Mouse (Mus musculus) forebrain, embryonic 12.5 days (tissue): Measurements from ENCODE around the gene Car5b. TPM values are rescaled to one million over a fixed set of nuclear protein-coding genes. Genes with fewer than 3 reads are reported as not detected.
A peak's percentile ranks its signal among the peaks of the same experiment; 100 is the strongest.

Source experiments
- ATAC-seq: fragments of 200-750 bp; cut with Nextera tagmentation; 2 replicates; pipeline ENCODE4 v1.8.0; 2017; ENCODE audit warnings: moderate TSS enrichment; ENCODE audit not compliant: low FRiP score
- H3K27ac ChIP-seq: fragments of 300-500 bp; sonication (generic); 2 replicates; pipeline ENCODE4 v1.5.1; 2016; ENCODE audit warnings: mild to moderate bottlenecking
- H3K27me3 ChIP-seq: fragments of 300-500 bp; sonication (generic); 2 replicates; pipeline ENCODE4 v1.6.1; 2016; ENCODE audit warnings: mild to moderate bottlenecking
- H3K36me3 ChIP-seq: fragments of 300-500 bp; sonication (generic); replicated peaks from 2 replicates; pipeline ENCODE4 v1.6.1; 2016; ENCODE audit warnings: mild to moderate bottlenecking
- H3K4me1 ChIP-seq: fragments of 300-500 bp; sonication (generic); 2 replicates; pipeline ENCODE4 v1.6.1; 2016
- H3K4me2 ChIP-seq: fragments of 300-500 bp; sonication (generic); 2 replicates; pipeline ENCODE4 v1.6.1; 2016; ENCODE audit warnings: mild to moderate bottlenecking, moderate library complexity
- H3K4me3 ChIP-seq: fragments of 300-500 bp; sonication (generic); replicated peaks from 2 replicates; pipeline ENCODE4 v1.5.1; 2016; ENCODE audit warnings: mild to moderate bottlenecking
- H3K9ac ChIP-seq: fragments of 300-500 bp; sonication (generic); 2 replicates; pipeline ENCODE4 v1.6.1; 2016; ENCODE audit warnings: mild to moderate bottlenecking
- H3K9me3 ChIP-seq: fragments of 300-500 bp; sonication (generic); 2 replicates; pipeline ENCODE4 v1.6.1; 2016
- WGBS: fragments of 180-500 bp; shearing (Covaris S2); methylation state at CpG from one replicate; pipeline ENCODE4 v1.1.7; 2016; 5-methylcytosine and 5-hydroxymethylcytosine counted together
- polyA plus RNA-seq: library from polyadenylated mRNA; unstranded; fragments of >200 nt; fragmentation: Nextera tagmentation; extraction: Ambion mirVana; gene quantifications from 2 replicates; pipeline ENCODE4 v1.2.1, GENCODE M21; 2016

Car5b gene
- polyA plus RNA-seq, 1 experiment from 2014 or later: 0.19 TPM

- no peaks in the 10 kb centered on the region for H3K36me3 ChIP-seq
- no peaks in the 10 kb centered on the region for H3K9me3 ChIP-seq
- no peak overlapping the region for H3K4me2 ChIP-seq
- H3K4me3 ChIP-seq: no peak overlapping the region
- H3K4me1 ChIP-seq: no peaks in the 10 kb centered on the region; the same call in 1 of the 2 replicates
- no peak overlapping the region for H3K27ac ChIP-seq
- H3K27me3 ChIP-seq: 0 out of 2 replicates have a peak, but pooled peaks cover 12% of the 10 kb centered on the region
- no peak for ATAC-seq
- H3K9ac ChIP-seq: no peak overlapping the region
- WGBS: 87% methylated on average over 7 of the region's 7 CpGs
Measured at GRCm38 (mm10) chrX:164032526-164032925, 4.7 kb upstream of the Car5b start.

GRCm38 (mm10) chrX:164015636-164016035 lies 12.2 kb downstream of the Car5b start:
- H3K4me3 ChIP-seq: no peak overlapping the region
- no peak overlapping the region for H3K9ac ChIP-seq
- H3K4me1 ChIP-seq: no peaks in the 10 kb centered on the region

GRCm38 (mm10) chrX:164014956-164015355 lies 12.8 kb downstream of the Car5b start:
- peaks cover 7% of the 10 kb centered on the region; the same call in 1 of the 2 replicates for H3K27me3 ChIP-seq
- no peak overlapping the region for H3K4me3 ChIP-seq

More at GRCm38 (mm10) chrX:164015636-164016035, 12.2 kb downstream of the Car5b start:
- Histone ChIP-seq H3K36me3 (no peaks in the 10 kb centered on the region), H3K4me2 (no peak overlapping the region), H3K27ac (no peak overlapping the region), H3K27me3 (peaks cover 7% of the 10 kb centered on the region; the same call in 1 of the 2 replicates), H3K9me3 (no peaks in the 10 kb centered on the region)
- ATAC-seq: no peak
- WGBS: 92% methylated on average over 3 of the region's 3 CpGs

GRCm38 (mm10) chrX:164013318-164013717 lies 14.5 kb downstream of the Car5b start:
- Histone ChIP-seq H3K27ac (no peak overlapping the region), H3K4me2 (no peak overlapping the region), H3K9me3 (no peaks in the 10 kb centered on the region), H3K4me3 (no peak overlapping the region), H3K9ac (no peak overlapping the region), H3K27me3 (peaks cover 7% of the 10 kb centered on the region; the same call in 1 of the 2 replicates), H3K4me1 (no peaks in the 10 kb centered on the region), H3K36me3 (no peaks in the 10 kb centered on the region)
- 70% methylated on average over 2 of the region's 2 CpGs for WGBS
- ATAC-seq: no peak

More at GRCm38 (mm10) chrX:164014956-164015355, 12.8 kb downstream of the Car5b start:
- no peak overlapping the region for H3K9ac ChIP-seq
- ATAC-seq: no peak
- 74% methylated on average over 4 of the region's 4 CpGs for WGBS
- H3K4me1 ChIP-seq: no peaks in the 10 kb centered on the region
- no peaks in the 10 kb centered on the region for H3K36me3 ChIP-seq
- H3K4me2 ChIP-seq: no peak overlapping the region
- H3K9me3 ChIP-seq: no peaks in the 10 kb centered on the region
- H3K27ac ChIP-seq: no peak overlapping the region

- H3K4me3 ChIP-seq: no peak overlapping the region
- no peak overlapping the region for H3K27ac ChIP-seq
- peak; percentile 79; the same call in 1 of the 2 replicates for ATAC-seq
- no peaks in the 10 kb centered on the region for H3K4me1 ChIP-seq
- WGBS: 36% methylated on average over 2 of the region's 2 CpGs
- H3K4me2 ChIP-seq: no peak overlapping the region
- 0 out of 2 replicates have a peak, but pooled peaks cover 2% of the 10 kb centered on the region for H3K27me3 ChIP-seq
- H3K36me3 ChIP-seq: no peaks in the 10 kb centered on the region
- H3K9me3 ChIP-seq: no peaks in the 10 kb centered on the region
- H3K9ac ChIP-seq: no peak overlapping the region
Measured at GRCm38 (mm10) chrX:164004809-164005208, 23.0 kb downstream of the Car5b start.

- Histone ChIP-seq H3K27ac (no peak overlapping the region), H3K4me3 (no peak overlapping the region), H3K36me3 (no peaks in the 10 kb centered on the region), H3K4me2 (no peak overlapping the region), H3K4me1 (no peaks in the 10 kb centered on the region), H3K9me3 (no peaks in the 10 kb centered on the region), H3K27me3 (peaks cover 16% of the 10 kb centered on the region; the same call in 1 of the 2 replicates), H3K9ac (no peak overlapping the region)
- no peak for ATAC-seq
- WGBS: 88% methylated on average over 1 of the region's 1 CpGs
Measured at GRCm38 (mm10) chrX:163999848-164000247, 27.9 kb downstream of the Car5b start.

GRCm38 (mm10) chrX:163996754-163997153 lies 31.0 kb downstream of the Car5b start:
- H3K36me3 ChIP-seq: no peaks in the 10 kb centered on the region
- no peak overlapping the region for H3K27ac ChIP-seq
- no peak overlapping the region for H3K4me3 ChIP-seq
- H3K9me3 ChIP-seq: no peaks in the 10 kb centered on the region
- 95% methylated on average over 3 of the region's 3 CpGs for WGBS
- peaks cover 18% of the 10 kb centered on the region; the same call in 1 of the 2 replicates for H3K27me3 ChIP-seq
- no peak overlapping the region for H3K9ac ChIP-seq
- no peaks in the 10 kb centered on the region for H3K4me1 ChIP-seq
- no peak for ATAC-seq
- no peak overlapping the region for H3K4me2 ChIP-seq

- no peak; the same call in 1 of the 2 replicates for ATAC-seq
- H3K9me3 ChIP-seq: no peaks in the 10 kb centered on the region
- no peak overlapping the region for H3K9ac ChIP-seq
- no peak overlapping the region for H3K4me2 ChIP-seq
- H3K27me3 ChIP-seq: peaks cover 13% of the 10 kb centered on the region
- H3K4me1 ChIP-seq: no peaks in the 10 kb centered on the region
- H3K36me3 ChIP-seq: no peaks in the 10 kb centered on the region
- H3K4me3 ChIP-seq: no peak overlapping the region
- no peak overlapping the region for H3K27ac ChIP-seq
- 26% methylated on average over 3 of the region's 3 CpGs for WGBS
Measured at GRCm38 (mm10) chrX:163987718-163988374, 40.0 kb downstream of the Car5b start.

- Histone ChIP-seq H3K27me3 (peaks cover 23% of the 10 kb centered on the region), H3K27ac (no peak overlapping the region), H3K4me3 (no peak overlapping the region), H3K9ac (no peak overlapping the region), H3K4me2 (no peak overlapping the region), H3K4me1 (no peaks in the 10 kb centered on the region), H3K9me3 (no peaks in the 10 kb centered on the region), H3K36me3 (no peaks in the 10 kb centered on the region)
- WGBS: 81% methylated on average over 6 of the region's 6 CpGs
- ATAC-seq: no peak
Measured at GRCm38 (mm10) chrX:163982129-163982528, 45.7 kb downstream of the Car5b start.

- H3K9ac ChIP-seq: no peak overlapping the region
- no peaks in the 10 kb centered on the region for H3K36me3 ChIP-seq
- H3K4me3 ChIP-seq: no peak overlapping the region
- no peaks in the 10 kb centered on the region for H3K4me1 ChIP-seq
- 52% methylated on average over 4 of the region's 4 CpGs for WGBS
- peaks cover 23% of the 10 kb centered on the region for H3K27me3 ChIP-seq
- ATAC-seq: no peak
- no peaks in the 10 kb centered on the region for H3K9me3 ChIP-seq
- no peak overlapping the region for H3K27ac ChIP-seq
- no peak overlapping the region for H3K4me2 ChIP-seq
Measured at GRCm38 (mm10) chrX:163981500-163981899, 46.3 kb downstream of the Car5b start.

GRCm38 (mm10) chrX:163981092-163981491 lies 46.7 kb downstream of the Car5b start:
- no peak overlapping the region for H3K9ac ChIP-seq
- peaks cover 22% of the 10 kb centered on the region for H3K27me3 ChIP-seq
- no peak overlapping the region for H3K27ac ChIP-seq
- H3K36me3 ChIP-seq: no peaks in the 10 kb centered on the region
- no peak overlapping the region for H3K4me3 ChIP-seq
- H3K4me1 ChIP-seq: no peaks in the 10 kb centered on the region
- H3K4me2 ChIP-seq: no peak overlapping the region
- WGBS: 100% methylated on average over 1 of the region's 1 CpGs
- H3K9me3 ChIP-seq: no peaks in the 10 kb centered on the region
- no peak for ATAC-seq

- Histone ChIP-seq H3K4me3 (peak within 1 kb of the TSS; percentile 61), H3K4me1 (peaks cover 4% of the 10 kb centered on the region), H3K27me3 (0 out of 2 replicates have a peak, but pooled peaks cover 2% of the 10 kb centered on the region), H3K9me3 (no peaks in the 10 kb centered on the region), H3K36me3 (peaks cover 7% of the 10 kb centered on the region; the same call in 1 of the 2 replicates), H3K27ac (peak within 1 kb of the TSS; percentile 96), H3K4me2 (peak within 1 kb of the TSS; percentile 56), H3K9ac (peak within 1 kb of the TSS; percentile 68)
- WGBS: 14% methylated on average over 28 of the region's 29 CpGs
- peak; percentile 97 for ATAC-seq
Measured at GRCm38 (mm10) chrX:163958467-163958875, 69.3 kb downstream of the Car5b start, which contains the start of gene Zrsr2. Gene Zrsr2, minus strand, starts transcription at chrX:163958661.
